Mouse (Mus musculus): ENCODE measurements around the gene Trpm5. TPM values are rescaled to one million over a fixed set of nuclear protein-coding genes. Genes with fewer than 3 reads are reported as not detected.

The Trpm5 gene
- polyA plus RNA-seq (2015; fragmentation: Nextera tagmentation; extraction: Ambion mirVana), result 1.1 and 2.1 TPM in 2 replicates

GRCm38 (mm10) chr7:143094592-143095553, at the start of gene Trpm5:
TSS of gene Trpm5 (minus strand) at chr7:143094642.

GRCm38 (mm10) chr7:143106062-143106461, 11.6 kb upstream of the Trpm5 start, which contains the start of gene Kcnq1:
TSS of gene Kcnq1 (plus strand) at chr7:143106362.

GRCm38 (mm10) chr7:143068882-143069591, 25.4 kb downstream of the Trpm5 start, which contains the start of gene Tssc4:
TSS of gene Tssc4 (plus strand) at chr7:143069249.

GRCm38 (mm10) chr7:143052626-143053007, 41.8 kb downstream of the Trpm5 start, which contains the start of gene Cd81:
TSS of gene Cd81 (plus strand) at chr7:143052739.

Other genes starting within 250 kb of the Trpm5 start
- 1.5 and 2.1 TPM in 2 replicates for gene Th, start 163.5 kb downstream of the Trpm5 start, polyA plus RNA-seq (2015; fragmentation: Nextera tagmentation; extraction: Ambion mirVana)
- gene Ascl2, start 125.4 kb downstream of the Trpm5 start, polyA plus RNA-seq (2015; fragmentation: Nextera tagmentation; extraction: Ambion mirVana), result 0.98 and 1.1 TPM in 2 replicates
- 0.42 and 0.62 TPM in 2 replicates for gene Tspan32, start 89.6 kb downstream of the Trpm5 start, polyA plus RNA-seq (2015; fragmentation: Nextera tagmentation; extraction: Ambion mirVana)
- 891 and 921 TPM in 2 replicates for gene Cd81, start 41.9 kb downstream of the Trpm5 start, polyA plus RNA-seq (2015; fragmentation: Nextera tagmentation; extraction: Ambion mirVana)
- 84.7 and 93.5 TPM in 2 replicates for gene Tssc4, start 25.4 kb downstream of the Trpm5 start, polyA plus RNA-seq (2015; fragmentation: Nextera tagmentation; extraction: Ambion mirVana)
- 0.48 and 0.59 TPM in 2 replicates for gene Kcnq1, start 11.7 kb upstream of the Trpm5 start, polyA plus RNA-seq (2015; fragmentation: Nextera tagmentation; extraction: Ambion mirVana)

Measured in neural tube, postnatal 0 days (tissue).